Mouse (Mus musculus): ENCODE data around the gene Pebp1.

GRCm38 (mm10) chr5:117279669-117280050 lies 7.8 kb downstream of the Pebp1 start:
- TF ChIP-seq CTCF (IDR thresholded peaks at IDR 0.05; ENCODE audit: control insufficient read depth, insufficient read depth, insufficient replicate concordance, low read depth, low read length) (no peak), POLR2A (IDR thresholded peaks at IDR 0.05; ENCODE audit: control insufficient read depth, low read depth, low read length) (no peak)
